ENCODE assay signal across 9 mouse cellular contexts in genomic region chr16:4658781-4659245, GRCm38 (mm10). TPM values are rescaled to one million over a fixed set of nuclear protein-coding genes. Genes with fewer than 3 reads are reported as not detected.
A peak's percentile ranks its signal among the peaks of the same experiment; 100 is the strongest.
DNase-seq lines count a peak whose midpoint lies in the region; ATAC-seq and TF ChIP-seq lines count a peak whose summit lies in the region.
"Had no signal": no experiment of that assay in that cellular context is flagged by ENCODE, and none has a peak within 500 bp of the region (broad histone marks: within the 10 kb centered on the region; RNA-seq: fewer than 3 reads in every experiment).

No protein-coding gene starts in this region.

- no peaks in the 10 kb centered on the region for H3K9me3 ChIP-seq in ES-Bruce4 (replicated peaks; ENCODE audit: control insufficient read depth, insufficient read depth, low read length, poor library complexity, severe bottlenecking)
- no peaks in the 10 kb centered on the region for H3K9me3 ChIP-seq in embryonic facial prominence, embryonic 15.5 days (replicated peaks)
- no peaks in the 10 kb centered on the region for H3K9me3 ChIP-seq in hindbrain, embryonic 15.5 days
- H3K9me3 ChIP-seq in midbrain, embryonic 15.5 days, result no peaks in the 10 kb centered on the region

- peak overlapping the region; percentile 11; the same call in 1 of the 2 replicates for H3K9ac ChIP-seq in ES-Bruce4 (ENCODE audit: low read depth, poor library complexity, severe bottlenecking)
- H3K9ac ChIP-seq in embryonic facial prominence, embryonic 15.5 days, result no peak overlapping the region
- no peak overlapping the region for H3K9ac ChIP-seq in hindbrain, embryonic 15.5 days
- no peak overlapping the region for H3K9ac ChIP-seq in midbrain, embryonic 15.5 days

- H3K36me3 ChIP-seq in ES-Bruce4 (ENCODE audit: control insufficient read depth, insufficient read depth, low read length, poor library complexity, severe bottlenecking), result no peaks in the 10 kb centered on the region
- peaks cover 27% of the 10 kb centered on the region for H3K36me3 ChIP-seq in embryonic facial prominence, embryonic 15.5 days
- peaks cover 14% of the 10 kb centered on the region for H3K36me3 ChIP-seq in hindbrain, embryonic 15.5 days
- H3K36me3 ChIP-seq in midbrain, embryonic 15.5 days (replicated peaks), result peaks cover 16% of the 10 kb centered on the region; the same call in 1 of the 2 replicates

- 6% methylated on average over 11 of the region's 11 CpGs for WGBS in embryonic facial prominence, embryonic 15.5 days
- 31% methylated on average over 11 of the region's 11 CpGs for WGBS in hindbrain, embryonic 15.5 days
- WGBS in midbrain, embryonic 15.5 days, result 33% methylated on average over 11 of the region's 11 CpGs

- peak overlapping the region; percentile 25 for H3K4me2 ChIP-seq in embryonic facial prominence, embryonic 15.5 days (replicated peaks)
- no peak overlapping the region for H3K4me2 ChIP-seq in hindbrain, embryonic 15.5 days
- H3K4me2 ChIP-seq in midbrain, embryonic 15.5 days, result no peak overlapping the region

- TF ChIP-seq EP300 in ES-Bruce4 (IDR thresholded peaks at IDR 0.05; ENCODE audit: insufficient read depth, low read depth, low read length), result 0 out of 2 replicates have a peak, but pooled peaks have one; percentile 52

- peak; percentile 91 for ATAC-seq in embryonic facial prominence, embryonic 15.5 days (ENCODE audit: insufficient number of reproducible peaks, low FRiP score, low TSS enrichment, low read depth)
- peak; percentile 70 for ATAC-seq in hindbrain, embryonic 15.5 days (ENCODE audit: low FRiP score, low read depth)
- 0 out of 2 replicates have a peak, but pooled peaks have one; percentile 45 for ATAC-seq in midbrain, embryonic 15.5 days (replicated peaks)

- H3K27me3 ChIP-seq in ES-Bruce4 (ENCODE audit: control insufficient read depth, insufficient read depth, low read length, poor library complexity, severe bottlenecking), result no peaks in the 10 kb centered on the region
- no peaks in the 10 kb centered on the region for H3K27me3 ChIP-seq in embryonic facial prominence, embryonic 15.5 days
- no peaks in the 10 kb centered on the region for H3K27me3 ChIP-seq in hindbrain, embryonic 15.5 days
- no peaks in the 10 kb centered on the region for H3K27me3 ChIP-seq in midbrain, embryonic 15.5 days (replicated peaks)
- H3K27me3 ChIP-seq: CH12.LX had no signal

- H3K27ac ChIP-seq in ES-Bruce4 (ENCODE audit: insufficient read depth, low read length), result peak overlapping the region; percentile 7; the same call in 1 of the 2 replicates
- peak overlapping the region; percentile 92 for H3K27ac ChIP-seq in embryonic facial prominence, embryonic 15.5 days (replicated peaks)
- peak overlapping the region; percentile 40; the same call in 1 of the 2 replicates for H3K27ac ChIP-seq in hindbrain, embryonic 15.5 days (replicated peaks)
- H3K27ac ChIP-seq in midbrain, embryonic 15.5 days, result no peak overlapping the region

- no peak for TF ChIP-seq POLR2A in ES-Bruce4 (IDR thresholded peaks at IDR 0.05; ENCODE audit: insufficient read depth, low read length)

- DNase-seq in heart, adult 11 months, result peak; percentile 92
- no peak for DNase-seq in heart, adult 9 months (ENCODE audit: low spot score in 2 of 2)
- no peak for DNase-seq in adrenal gland, adult 8-10 months
- no peak for DNase-seq in spleen, adult 18-20 months

- TF ChIP-seq CTCF in ES-Bruce4 (IDR thresholded peaks at IDR 0.05; ENCODE audit: low read depth, low read length), result no peak

- no peaks in the 10 kb centered on the region for H3K4me1 ChIP-seq in ES-Bruce4 (ENCODE audit: control insufficient read depth, insufficient read depth, low read length)
- peaks cover 55% of the 10 kb centered on the region for H3K4me1 ChIP-seq in embryonic facial prominence, embryonic 15.5 days
- peaks cover 17% of the 10 kb centered on the region for H3K4me1 ChIP-seq in hindbrain, embryonic 15.5 days (replicated peaks)
- H3K4me1 ChIP-seq in midbrain, embryonic 15.5 days, result peaks cover 21% of the 10 kb centered on the region

- H3K4me3 ChIP-seq in ES-Bruce4 (ENCODE audit: low read depth, low read length), result no peak overlapping the region
- no peak overlapping the region for H3K4me3 ChIP-seq in embryonic facial prominence, embryonic 15.5 days (replicated peaks)
- H3K4me3 ChIP-seq in hindbrain, embryonic 15.5 days, result no peak overlapping the region
- no peak overlapping the region for H3K4me3 ChIP-seq in midbrain, embryonic 15.5 days

RNA-seq across cellular contexts. Expression of gene Dnaja3, which starts 19.0 kb away (rescaled TPM):
- 55.8 and 55.9 TPM in 2 replicates for polyA plus RNA-seq in ES-Bruce4 (2011; ENCODE audit: insufficient read depth, insufficient read length, low read depth, missing spikeins)
- 61.2 and 62.6 TPM in 2 replicates for polyA plus RNA-seq in embryonic facial prominence, embryonic 15.5 days (2015; fragmentation: Nextera tagmentation; extraction: Ambion mirVana)
- 63.7 and 63.9 TPM in 2 replicates for polyA plus RNA-seq in hindbrain, embryonic 15.5 days (2015; fragmentation: Nextera tagmentation; extraction: Ambion mirVana)
- polyA plus RNA-seq in midbrain, embryonic 15.5 days (2015; fragmentation: Nextera tagmentation; extraction: Ambion mirVana), result 62.1 and 65.5 TPM in 2 replicates
- total RNA-seq in adrenal gland, adult 8-10 months (2022), result 100 to 1,000 TPM; 107 to 132 (median 117) TPM

RNA-seq across cellular contexts. Expression of gene Vasn, which starts 19.1 kb away (rescaled TPM):
- 6.2 and 7.9 TPM in 2 replicates for polyA plus RNA-seq in ES-Bruce4 (2011; ENCODE audit: insufficient read depth, insufficient read length, low read depth, missing spikeins)
- polyA plus RNA-seq in embryonic facial prominence, embryonic 15.5 days (2015; fragmentation: Nextera tagmentation; extraction: Ambion mirVana), result 33.7 and 36.8 TPM in 2 replicates
- polyA plus RNA-seq in hindbrain, embryonic 15.5 days (2015; fragmentation: Nextera tagmentation; extraction: Ambion mirVana), result 5.9 and 6.4 TPM in 2 replicates
- 5.2 and 5.8 TPM in 2 replicates for polyA plus RNA-seq in midbrain, embryonic 15.5 days (2015; fragmentation: Nextera tagmentation; extraction: Ambion mirVana)
- 10 to 100 TPM; 10.1 to 16.9 (median 11.1) TPM for total RNA-seq in adrenal gland, adult 8-10 months (2022)

RNA-seq across cellular contexts. Expression of gene Coro7, which starts 20.8 kb away (rescaled TPM):
- polyA plus RNA-seq in ES-Bruce4 (2011; ENCODE audit: insufficient read depth, insufficient read length, low read depth, missing spikeins), result 31.2 and 36.1 TPM in 2 replicates
- polyA plus RNA-seq in embryonic facial prominence, embryonic 15.5 days (2015; fragmentation: Nextera tagmentation; extraction: Ambion mirVana), result 17.2 and 21.4 TPM in 2 replicates
- polyA plus RNA-seq in hindbrain, embryonic 15.5 days (2015; fragmentation: Nextera tagmentation; extraction: Ambion mirVana), result 32.8 and 37.2 TPM in 2 replicates
- 32.1 and 33.2 TPM in 2 replicates for polyA plus RNA-seq in midbrain, embryonic 15.5 days (2015; fragmentation: Nextera tagmentation; extraction: Ambion mirVana)
- 10 to 100 TPM; 23.1 to 41.9 (median 36.7) TPM for total RNA-seq in adrenal gland, adult 8-10 months (2022)

RNA-seq across cellular contexts. Expression of gene Pam16, which starts 34.0 kb away (rescaled TPM):
- 34.8 and 39.5 TPM in 2 replicates for polyA plus RNA-seq in ES-Bruce4 (2011; ENCODE audit: insufficient read depth, insufficient read length, low read depth, missing spikeins)
- polyA plus RNA-seq in embryonic facial prominence, embryonic 15.5 days (2015; fragmentation: Nextera tagmentation; extraction: Ambion mirVana), result 83.4 and 107 TPM in 2 replicates
- polyA plus RNA-seq in hindbrain, embryonic 15.5 days (2015; fragmentation: Nextera tagmentation; extraction: Ambion mirVana), result 161 and 170 TPM in 2 replicates
- polyA plus RNA-seq in midbrain, embryonic 15.5 days (2015; fragmentation: Nextera tagmentation; extraction: Ambion mirVana), result 139 and 154 TPM in 2 replicates
- 100 to 1,000 TPM in 2 of 4 experiments, 10 to 100 TPM in 2; 81.7 to 124 (median 102) TPM for total RNA-seq in adrenal gland, adult 8-10 months (2022)
